Mouse (Mus musculus): Measurements from ENCODE around the gene Depdc5. TPM values are rescaled to one million over a fixed set of nuclear protein-coding genes. Genes with fewer than 3 reads are reported as not detected.

Depdc5 gene
- polyA plus RNA-seq, 1 experiment, result 16.1 TPM

DNA sequence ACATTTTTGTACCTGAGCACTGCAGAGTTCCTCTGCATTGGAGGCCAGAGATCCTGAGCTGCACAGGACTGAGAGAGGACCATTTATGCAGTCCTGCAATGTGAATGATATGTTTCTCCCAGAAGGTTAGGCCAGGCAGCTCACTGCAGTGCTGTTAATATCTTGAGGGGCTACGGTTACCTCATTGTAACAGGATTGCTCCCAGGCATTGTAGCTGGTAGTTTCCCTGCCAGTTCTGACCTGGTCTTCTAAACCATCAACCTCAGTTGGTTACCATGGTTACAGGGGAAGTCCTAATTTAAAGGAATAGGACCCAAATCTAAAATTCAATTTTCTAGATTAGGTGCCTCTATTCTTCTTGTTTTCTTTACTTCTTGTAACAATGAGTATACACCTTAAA is 121.9 kb downstream of the Depdc5 start:
- Histone ChIP-seq H3K36me3 (ENCODE audit: control insufficient read depth, insufficient read depth, low read length) (peaks cover 3% of the 10 kb centered on the region; the same call in 1 of the 2 replicates), H3K27me3 (ENCODE audit: control insufficient read depth, insufficient read depth, low read length) (no peaks in the 10 kb centered on the region), H3K4me3 (ENCODE audit: control insufficient read depth, low read depth, low read length) (peak overlapping the region; percentile 64), H3K4me1 (ENCODE audit: control insufficient read depth, insufficient read depth, low read length) (no peaks in the 10 kb centered on the region), H3K27ac (ENCODE audit: control insufficient read depth, insufficient read depth, low read depth, low read length) (no peak overlapping the region)
- TF ChIP-seq CTCF (IDR thresholded peaks at IDR 0.05; ENCODE audit: control insufficient read depth, insufficient read depth, insufficient replicate concordance, low read depth, low read length) (no peak), POLR2A (IDR thresholded peaks at IDR 0.05; ENCODE audit: control insufficient read depth, low read depth, low read length) (no peak)

DNA sequence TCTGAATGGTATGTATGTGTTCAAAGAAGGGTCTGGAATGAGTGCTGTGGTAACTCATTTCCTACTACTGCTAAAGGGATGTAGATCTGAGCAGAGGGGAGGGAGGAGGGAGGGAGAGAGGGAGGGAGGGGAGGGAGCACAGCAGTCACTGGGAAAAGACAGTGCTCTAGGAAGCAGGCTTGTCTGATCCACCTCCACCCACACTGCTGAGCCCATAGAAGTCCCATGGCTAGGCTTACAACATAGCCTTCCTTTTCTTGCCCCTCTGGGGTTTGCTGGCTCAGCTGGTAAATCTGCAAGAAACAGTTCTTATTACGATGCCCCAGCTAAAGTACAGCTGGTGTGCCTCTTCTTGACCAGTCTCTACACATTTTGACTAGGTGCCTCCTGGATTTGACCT is 124.4 kb downstream of the Depdc5 start:
- TF ChIP-seq CTCF (IDR thresholded peaks at IDR 0.05; ENCODE audit: control insufficient read depth, insufficient read depth, insufficient replicate concordance, low read depth, low read length) (no peak), POLR2A (IDR thresholded peaks at IDR 0.05; ENCODE audit: control insufficient read depth, low read depth, low read length) (no peak)
- Histone ChIP-seq H3K4me1 (ENCODE audit: control insufficient read depth, insufficient read depth, low read length) (no peaks in the 10 kb centered on the region), H3K36me3 (ENCODE audit: control insufficient read depth, insufficient read depth, low read length) (no peaks in the 10 kb centered on the region), H3K4me3 (ENCODE audit: control insufficient read depth, low read depth, low read length) (no peak overlapping the region), H3K27me3 (ENCODE audit: control insufficient read depth, insufficient read depth, low read length) (no peaks in the 10 kb centered on the region), H3K27ac (ENCODE audit: control insufficient read depth, insufficient read depth, low read depth, low read length) (no peak overlapping the region)

DNA sequence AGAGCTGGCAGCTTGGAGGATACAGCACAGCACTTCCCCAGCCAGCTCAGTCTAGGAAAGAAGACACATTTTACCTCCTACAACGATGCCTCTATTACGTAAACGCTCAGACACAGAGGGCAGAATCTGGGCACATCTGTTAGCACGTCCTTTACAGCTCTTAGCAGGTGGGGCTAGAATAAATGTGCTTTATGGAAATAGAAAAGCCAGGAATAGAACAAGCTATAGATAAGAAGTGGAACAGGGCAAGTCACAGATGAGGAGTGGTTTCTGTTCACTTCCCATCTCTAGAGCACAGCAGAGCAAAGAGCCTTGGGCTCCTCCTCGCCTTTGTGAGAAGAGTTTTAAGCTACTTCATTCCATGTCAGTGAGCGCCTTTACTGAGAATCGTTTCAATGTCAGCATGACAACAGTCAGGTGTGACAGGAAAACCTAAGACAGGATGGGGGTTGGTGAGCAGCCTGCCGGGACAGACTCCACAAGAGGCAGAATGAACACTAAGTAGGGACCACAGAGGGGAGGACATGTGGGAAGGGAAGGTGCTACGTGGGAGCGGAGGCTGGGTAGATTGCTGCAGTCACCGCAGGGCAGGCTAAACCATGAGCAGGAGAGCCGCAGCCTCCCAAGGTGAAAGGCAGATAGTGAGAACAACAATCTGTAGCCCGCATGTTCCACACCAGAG is 126.6 kb downstream of the Depdc5 start:
- Histone ChIP-seq H3K36me3 (ENCODE audit: control insufficient read depth, insufficient read depth, low read length) (no peaks in the 10 kb centered on the region), H3K27ac (ENCODE audit: control insufficient read depth, insufficient read depth, low read depth, low read length) (no peak overlapping the region), H3K27me3 (ENCODE audit: control insufficient read depth, insufficient read depth, low read length) (no peaks in the 10 kb centered on the region), H3K4me3 (ENCODE audit: control insufficient read depth, low read depth, low read length) (no peak overlapping the region), H3K4me1 (ENCODE audit: control insufficient read depth, insufficient read depth, low read length) (peaks cover 4% of the 10 kb centered on the region)
- TF ChIP-seq CTCF (IDR thresholded peaks at IDR 0.05; ENCODE audit: control insufficient read depth, insufficient read depth, insufficient replicate concordance, low read depth, low read length) (no peak), POLR2A (IDR thresholded peaks at IDR 0.05; ENCODE audit: control insufficient read depth, low read depth, low read length) (no peak)

DNA sequence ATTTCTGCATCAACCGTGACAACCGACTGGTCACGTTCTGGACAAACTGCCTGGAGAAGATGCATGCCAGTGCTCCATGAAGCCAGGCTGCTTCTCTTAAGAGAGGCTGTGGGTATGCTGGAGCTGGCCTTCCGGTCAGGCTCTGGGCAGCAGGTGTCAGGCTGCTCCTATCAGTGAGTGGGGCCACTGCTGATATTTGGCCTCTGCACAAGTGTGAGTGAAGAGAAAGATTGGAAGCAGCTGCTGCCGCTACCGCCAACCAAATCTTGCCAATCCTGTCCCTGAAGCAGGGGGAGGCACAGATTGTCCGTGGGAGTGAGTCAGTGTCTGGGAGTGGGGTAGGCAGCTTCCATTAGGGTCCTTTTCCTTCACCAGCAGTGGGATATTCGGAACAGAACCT is 127.7 kb downstream of the Depdc5 start:
- Histone ChIP-seq H3K27ac (ENCODE audit: control insufficient read depth, insufficient read depth, low read depth, low read length) (no peak overlapping the region), H3K4me3 (ENCODE audit: control insufficient read depth, low read depth, low read length) (no peak overlapping the region), H3K4me1 (ENCODE audit: control insufficient read depth, insufficient read depth, low read length) (peaks cover 4% of the 10 kb centered on the region), H3K36me3 (ENCODE audit: control insufficient read depth, insufficient read depth, low read length) (no peaks in the 10 kb centered on the region), H3K27me3 (ENCODE audit: control insufficient read depth, insufficient read depth, low read length) (no peaks in the 10 kb centered on the region)
- TF ChIP-seq CTCF (IDR thresholded peaks at IDR 0.05; ENCODE audit: control insufficient read depth, insufficient read depth, insufficient replicate concordance, low read depth, low read length) (no peak), POLR2A (IDR thresholded peaks at IDR 0.05; ENCODE audit: control insufficient read depth, low read depth, low read length) (no peak)

DNA sequence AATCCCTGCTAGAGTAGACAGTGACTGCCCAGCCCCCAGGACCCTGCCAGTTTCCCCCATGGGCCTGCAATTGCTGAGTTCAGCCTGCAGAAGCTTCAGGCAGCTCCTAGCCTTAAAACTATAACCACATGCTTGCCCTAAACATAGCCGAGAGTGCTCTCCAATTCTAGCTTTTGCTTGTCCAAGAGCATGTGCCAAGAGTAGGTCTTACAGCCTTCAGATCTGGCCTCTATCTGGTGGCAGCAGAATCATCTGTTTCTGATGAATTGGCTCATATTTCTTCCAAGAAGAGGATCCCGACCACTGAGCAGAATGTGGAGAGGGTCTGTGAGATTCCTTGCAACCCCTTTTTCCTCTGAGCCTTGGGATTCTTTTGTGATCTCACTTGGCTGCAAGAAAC is 131.0 kb downstream of the Depdc5 start:
- Histone ChIP-seq H3K4me3 (ENCODE audit: control insufficient read depth, low read depth, low read length) (no peak overlapping the region), H3K4me1 (ENCODE audit: control insufficient read depth, insufficient read depth, low read length) (peaks cover 4% of the 10 kb centered on the region), H3K27me3 (ENCODE audit: control insufficient read depth, insufficient read depth, low read length) (no peaks in the 10 kb centered on the region), H3K27ac (ENCODE audit: control insufficient read depth, insufficient read depth, low read depth, low read length) (peak overlapping the region; percentile 33; the same call in 1 of the 2 replicates), H3K36me3 (ENCODE audit: control insufficient read depth, insufficient read depth, low read length) (no peaks in the 10 kb centered on the region)
- TF ChIP-seq CTCF (IDR thresholded peaks at IDR 0.05; ENCODE audit: control insufficient read depth, insufficient read depth, insufficient replicate concordance, low read depth, low read length) (no peak), POLR2A (IDR thresholded peaks at IDR 0.05; ENCODE audit: control insufficient read depth, low read depth, low read length) (no peak)

DNA sequence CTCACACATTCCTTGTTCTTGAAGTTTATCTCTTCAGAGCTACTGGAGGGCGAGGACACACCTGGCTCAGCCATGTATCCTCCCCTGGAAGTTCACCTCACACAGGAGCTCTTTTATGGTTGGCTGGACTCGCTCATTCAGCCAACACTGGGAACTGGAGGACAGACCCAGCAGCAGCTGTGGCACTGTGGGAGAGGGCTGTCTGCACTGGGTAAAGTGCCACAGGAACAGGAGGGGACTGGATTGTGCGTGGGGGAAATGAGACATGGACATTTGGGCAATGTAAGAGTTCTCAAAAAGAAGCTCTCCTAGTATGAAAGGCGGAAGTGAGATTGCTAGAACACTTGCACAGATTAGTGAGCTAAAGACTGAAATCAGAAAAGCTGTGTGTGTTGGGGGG is 132.3 kb downstream of the Depdc5 start:
- Histone ChIP-seq H3K27me3 (ENCODE audit: control insufficient read depth, insufficient read depth, low read length) (no peaks in the 10 kb centered on the region), H3K4me1 (ENCODE audit: control insufficient read depth, insufficient read depth, low read length) (peaks cover 4% of the 10 kb centered on the region), H3K4me3 (ENCODE audit: control insufficient read depth, low read depth, low read length) (no peak overlapping the region)

DNA sequence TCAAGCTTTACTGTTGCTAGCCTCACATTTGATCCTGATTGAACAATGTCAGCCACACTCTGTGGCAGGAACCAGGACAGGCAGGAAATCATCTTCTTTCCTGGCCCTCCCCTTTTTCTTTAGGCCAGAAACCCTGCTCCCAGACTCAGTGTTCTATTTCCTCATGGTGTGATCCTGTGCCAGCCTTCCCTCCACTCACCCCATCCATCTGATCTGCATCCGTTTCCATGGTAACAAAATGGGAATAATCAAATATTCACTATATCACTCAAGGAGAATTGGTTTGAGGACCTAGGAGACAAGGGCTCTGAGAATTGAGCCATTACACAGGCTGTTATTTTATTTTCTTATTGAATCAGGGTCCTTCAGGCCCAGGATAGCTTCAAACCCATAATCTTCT is 133.1 kb downstream of the Depdc5 start:
- Histone ChIP-seq H3K36me3 (ENCODE audit: control insufficient read depth, insufficient read depth, low read length) (no peaks in the 10 kb centered on the region), H3K27me3 (ENCODE audit: control insufficient read depth, insufficient read depth, low read length) (no peaks in the 10 kb centered on the region), H3K4me1 (ENCODE audit: control insufficient read depth, insufficient read depth, low read length) (peaks cover 4% of the 10 kb centered on the region), H3K4me3 (ENCODE audit: control insufficient read depth, low read depth, low read length) (no peak overlapping the region), H3K27ac (ENCODE audit: control insufficient read depth, insufficient read depth, low read depth, low read length) (no peak overlapping the region)
- TF ChIP-seq CTCF (IDR thresholded peaks at IDR 0.05; ENCODE audit: control insufficient read depth, insufficient read depth, insufficient replicate concordance, low read depth, low read length) (no peak), POLR2A (IDR thresholded peaks at IDR 0.05; ENCODE audit: control insufficient read depth, low read depth, low read length) (no peak)

More for the DNA sequence above, 132.3 kb downstream of the Depdc5 start:
- Histone ChIP-seq H3K36me3 (ENCODE audit: control insufficient read depth, insufficient read depth, low read length) (no peaks in the 10 kb centered on the region), H3K27ac (ENCODE audit: control insufficient read depth, insufficient read depth, low read depth, low read length) (no peak overlapping the region)
- TF ChIP-seq CTCF (IDR thresholded peaks at IDR 0.05; ENCODE audit: control insufficient read depth, insufficient read depth, insufficient replicate concordance, low read depth, low read length) (no peak), POLR2A (IDR thresholded peaks at IDR 0.05; ENCODE audit: control insufficient read depth, low read depth, low read length) (no peak)
